Mouse (Mus musculus) left cerebral cortex, adult 11 months (tissue): Measurements from ENCODE around the gene Obox3.
"Not testable (repeated sequence)": the region's sequence is repeated elsewhere in the genome, so short reads cannot be mapped to it uniquely, and the experiment has no call there.

ENCODE experiments used
- DNase-seq: peaks from one replicate; pipeline ENCODE4 v3.0.0; 2022; ENCODE audit warnings: low spot score

Gene Obox3

GRCm38 (mm10) chr7:15639802-15640201 lies at the start of gene Obox3:
Gene Obox3 (minus strand): TSS chr7:15639902.
- not testable (repeated sequence) for DNase-seq

DNA sequence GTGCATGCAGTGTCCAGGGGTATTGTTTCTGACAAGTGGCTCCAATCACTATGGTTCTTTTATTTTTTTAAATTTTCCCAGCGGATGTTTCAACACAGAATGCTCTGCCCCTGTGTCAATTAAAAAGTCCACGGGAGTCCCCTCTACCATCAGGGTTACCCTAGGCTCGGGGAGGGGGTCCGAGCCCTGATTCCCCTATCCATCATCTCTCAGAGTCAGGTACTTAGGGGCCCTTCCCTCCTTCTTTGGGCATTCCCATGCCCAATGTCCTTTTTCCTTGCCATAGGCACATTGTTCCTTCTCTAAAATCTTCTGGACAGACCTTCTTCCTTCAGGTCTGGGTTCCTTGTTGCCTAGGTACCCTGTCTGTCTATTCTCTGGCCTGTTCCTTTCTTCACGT lies 130.3 kb downstream of the Obox3 start:
- not testable (repeated sequence) for DNase-seq
